Mouse (Mus musculus): ENCODE data around the gene Fkbp14. TPM values are rescaled to one million over a fixed set of nuclear protein-coding genes. Genes with fewer than 3 reads are reported as not detected.

The Fkbp14 gene
- polyA plus RNA-seq, 1 experiment from 2014 or later: 20.7 TPM

DNA sequence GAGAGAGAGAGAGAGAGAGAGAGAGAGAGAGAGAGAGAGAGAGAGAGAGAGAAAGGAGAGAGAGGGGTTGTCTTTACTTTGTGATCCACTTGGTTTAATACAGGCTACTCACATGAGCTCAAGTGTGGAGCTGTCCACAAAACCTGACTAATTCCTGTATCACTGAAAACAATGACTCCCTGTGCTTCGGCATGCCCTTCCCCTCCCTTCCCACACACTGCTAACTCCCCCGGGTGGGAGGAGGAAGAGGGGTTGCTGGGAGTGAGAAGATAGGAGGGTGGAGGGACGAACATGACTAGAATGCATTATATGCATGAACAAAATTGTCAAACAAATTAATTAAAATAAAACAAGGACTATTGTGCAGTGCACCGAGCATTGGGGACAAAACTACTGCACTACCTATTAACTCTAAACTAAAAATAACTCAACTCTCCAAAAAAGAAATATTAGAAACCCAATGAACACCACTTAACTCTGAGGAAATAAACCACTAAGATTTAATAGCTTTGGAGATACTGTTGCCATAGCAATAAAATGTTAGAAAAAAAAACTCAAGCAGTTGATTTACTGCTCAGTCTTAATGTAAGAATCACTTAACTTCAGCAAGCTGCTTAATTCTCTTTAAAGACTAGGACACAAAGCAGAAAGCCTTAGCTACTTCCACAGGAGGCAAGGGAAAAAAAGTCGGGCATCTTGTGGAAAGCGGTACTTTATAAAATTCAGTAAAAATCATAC is 23.7 kb downstream of the Fkbp14 start:
- peak; percentile 82 for ATAC-seq (ENCODE audit: insufficient read depth, low FRiP score, low TSS enrichment)
- DNase-seq (ENCODE audit: low spot score): peak; percentile 60
- Histone ChIP-seq H3K36me3 (ENCODE audit: control insufficient read depth, insufficient read depth, low read length) (no peaks in the 10 kb centered on the region), H3K4me1 (ENCODE audit: control insufficient read depth, insufficient read depth, low read length) (peaks cover 2% of the 10 kb centered on the region), H3K27me3 (ENCODE audit: control insufficient read depth, insufficient read depth, low read length) (no peaks in the 10 kb centered on the region), H3K9ac (ENCODE audit: low read length) (no peak overlapping the region), H3K27ac (ENCODE audit: low read depth, low read length) (peak overlapping the region; percentile 21; the same call in 1 of the 2 replicates), H3K9me3 (ENCODE audit: control insufficient read depth, low read length) (no peaks in the 10 kb centered on the region), H3K4me2 (ENCODE audit: low read depth) (no peak overlapping the region), H3K4me3 (ENCODE audit: low read depth, low read length) (no peak overlapping the region)
- WGBS: 31% methylated on average over 6 of the region's 6 CpGs

DNA sequence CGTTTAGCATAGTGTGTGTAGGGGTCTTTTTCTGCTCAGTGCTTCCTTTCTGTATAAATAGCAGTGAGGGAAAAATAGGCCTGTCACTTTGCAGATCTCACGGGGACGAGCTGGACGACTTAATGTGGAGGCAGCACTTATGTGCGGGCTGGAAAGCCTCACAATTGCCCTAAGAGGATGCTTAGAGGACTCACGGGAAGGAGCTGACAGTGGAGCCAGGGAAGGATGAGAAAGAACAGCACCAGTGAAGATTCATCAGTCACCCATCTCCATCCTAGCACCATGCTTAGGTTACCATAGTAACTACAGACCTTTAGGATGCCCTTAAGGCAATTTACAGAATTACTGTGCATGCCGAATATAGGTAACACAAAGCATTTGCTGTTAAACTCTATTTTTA is 27.3 kb downstream of the Fkbp14 start:
- WGBS: 42% methylated on average over 7 of the region's 7 CpGs
- Histone ChIP-seq H3K4me2 (ENCODE audit: low read depth) (no peak overlapping the region), H3K4me1 (ENCODE audit: control insufficient read depth, insufficient read depth, low read length) (peaks cover 7% of the 10 kb centered on the region), H3K36me3 (ENCODE audit: control insufficient read depth, insufficient read depth, low read length) (no peaks in the 10 kb centered on the region), H3K9me3 (ENCODE audit: control insufficient read depth, low read length) (no peaks in the 10 kb centered on the region), H3K9ac (ENCODE audit: low read length) (no peak overlapping the region), H3K27ac (ENCODE audit: low read depth, low read length) (no peak overlapping the region), H3K27me3 (ENCODE audit: control insufficient read depth, insufficient read depth, low read length) (no peaks in the 10 kb centered on the region), H3K4me3 (ENCODE audit: low read depth, low read length) (no peak overlapping the region)
- peak; percentile 13 for DNase-seq (ENCODE audit: low spot score)
- ATAC-seq (ENCODE audit: insufficient read depth, low FRiP score, low TSS enrichment): no peak

DNA sequence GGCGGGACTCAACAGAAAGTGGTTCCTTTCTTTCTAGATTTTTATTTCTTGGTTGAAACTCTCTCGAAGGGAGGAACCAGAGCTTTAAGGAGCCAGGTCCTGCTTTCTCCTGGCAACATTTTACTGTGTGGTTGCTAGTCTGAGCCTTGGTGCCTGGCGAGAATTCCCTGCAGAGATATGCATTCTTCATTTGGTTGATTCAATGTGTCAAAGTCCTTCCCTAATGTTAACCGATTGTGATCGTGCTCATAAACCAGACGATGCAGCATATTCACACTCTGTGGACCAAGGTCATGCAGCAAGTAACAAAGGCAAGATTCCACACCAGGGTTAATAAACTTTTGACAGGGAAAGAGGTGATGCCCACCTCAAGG is 30.6 kb downstream of the Fkbp14 start:
- Histone ChIP-seq H3K9ac (ENCODE audit: low read length) (peak overlapping the region; percentile 70), H3K4me2 (ENCODE audit: low read depth) (peak overlapping the region; percentile 51), H3K4me3 (ENCODE audit: low read depth, low read length) (peak overlapping the region; percentile 47), H3K9me3 (ENCODE audit: control insufficient read depth, low read length) (no peaks in the 10 kb centered on the region), H3K4me1 (ENCODE audit: control insufficient read depth, insufficient read depth, low read length) (peaks cover 8% of the 10 kb centered on the region), H3K27me3 (ENCODE audit: control insufficient read depth, insufficient read depth, low read length) (no peaks in the 10 kb centered on the region), H3K36me3 (ENCODE audit: control insufficient read depth, insufficient read depth, low read length) (no peaks in the 10 kb centered on the region), H3K27ac (ENCODE audit: low read depth, low read length) (peak overlapping the region; percentile 72)
- 13% methylated on average over 6 of the region's 6 CpGs for WGBS
- ATAC-seq (ENCODE audit: insufficient read depth, low FRiP score, low TSS enrichment): peak; percentile 7; the same call in 1 of the 2 replicates
- no peak for DNase-seq (ENCODE audit: low spot score)

DNA sequence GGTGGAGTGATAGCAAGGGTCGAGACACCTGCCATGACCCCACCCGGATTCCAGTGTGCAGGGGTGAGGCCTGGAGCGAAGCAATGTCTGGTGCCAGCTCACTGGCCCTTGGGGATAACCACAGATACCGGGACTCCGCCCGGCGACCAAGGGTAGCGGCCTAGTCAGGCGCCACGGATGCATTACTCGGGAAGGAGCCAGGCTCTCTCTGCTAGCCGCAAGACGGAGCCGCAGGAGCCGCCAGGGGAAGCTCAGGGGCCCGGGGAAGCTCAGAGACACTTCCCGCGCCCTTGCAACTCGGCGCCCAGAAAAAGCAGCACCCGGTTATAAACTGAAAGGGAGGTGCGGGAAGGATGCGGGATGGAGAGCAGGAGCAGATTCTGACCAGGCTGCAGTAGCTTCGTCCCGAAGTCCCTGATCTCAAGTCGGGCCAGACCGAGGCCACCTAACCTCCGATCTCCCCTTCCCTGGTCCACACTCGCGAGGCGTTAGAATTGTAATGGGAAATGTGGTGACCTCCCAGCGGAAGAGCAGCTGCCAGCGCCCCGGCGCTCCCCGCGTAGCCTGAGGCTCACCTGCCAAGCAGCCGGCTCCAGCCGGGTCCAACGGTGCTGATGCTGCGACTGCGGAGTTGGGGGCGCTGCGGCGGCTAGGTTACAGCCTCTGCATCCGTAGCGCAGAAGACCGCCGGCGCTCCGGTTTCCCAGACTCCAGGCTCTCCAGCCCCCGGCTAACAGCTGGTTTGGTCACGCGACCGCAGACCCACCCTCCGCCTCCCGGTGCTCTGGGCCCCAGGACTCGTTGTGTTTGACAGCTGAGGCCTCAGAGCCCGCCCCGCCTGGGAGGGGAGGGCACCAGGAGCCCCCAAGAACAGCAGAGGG is 31.2 kb downstream of the Fkbp14 start, which contains the start of gene Scrn1:
Gene Scrn1 (minus strand): TSS at position 825 of the 881 bp plus-strand sequence.
- ATAC-seq (ENCODE audit: insufficient read depth, low FRiP score, low TSS enrichment): peak; percentile 83
- H3K4me3 ChIP-seq (ENCODE audit: low read depth, low read length): peak within 1 kb of the TSS; percentile 47
- H3K4me2 ChIP-seq (ENCODE audit: low read depth): peak within 1 kb of the TSS; percentile 51
- H3K27me3 ChIP-seq (ENCODE audit: control insufficient read depth, insufficient read depth, low read length): no peaks in the 10 kb centered on the region
- H3K36me3 ChIP-seq (ENCODE audit: control insufficient read depth, insufficient read depth, low read length): no peaks in the 10 kb centered on the region
- H3K27ac ChIP-seq (ENCODE audit: low read depth, low read length): peak within 1 kb of the TSS; percentile 72
- H3K9me3 ChIP-seq (ENCODE audit: control insufficient read depth, low read length): no peaks in the 10 kb centered on the region
- DNase-seq (ENCODE audit: low spot score): peak; percentile 87
- under 1% methylated on average over 56 of the region's 60 CpGs for WGBS
- peaks cover 8% of the 10 kb centered on the region for H3K4me1 ChIP-seq (ENCODE audit: control insufficient read depth, insufficient read depth, low read length)
- H3K9ac ChIP-seq (ENCODE audit: low read length): peak within 1 kb of the TSS; percentile 70

DNA sequence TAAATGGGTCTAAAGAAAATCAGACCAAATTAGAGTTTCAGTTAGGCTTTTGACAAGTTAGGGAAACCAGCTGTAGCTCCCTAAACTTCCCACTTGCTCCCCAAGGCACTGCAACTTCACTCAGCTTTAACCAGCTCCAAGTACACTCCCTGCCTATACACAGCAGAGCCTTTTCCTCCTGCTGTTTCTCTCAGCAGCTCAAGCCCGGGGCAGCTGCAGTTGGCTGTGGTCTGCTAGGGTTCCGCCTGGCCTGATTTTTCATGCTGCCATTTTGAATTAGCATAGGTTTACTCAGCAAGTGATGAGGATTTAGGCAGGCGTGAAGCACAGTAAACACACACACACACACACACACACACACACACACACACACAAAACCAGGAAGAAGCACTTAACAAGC is 32.1 kb downstream of the Fkbp14 start:
- H3K36me3 ChIP-seq (ENCODE audit: control insufficient read depth, insufficient read depth, low read length): no peaks in the 10 kb centered on the region
- no peaks in the 10 kb centered on the region for H3K27me3 ChIP-seq (ENCODE audit: control insufficient read depth, insufficient read depth, low read length)
- H3K9ac ChIP-seq (ENCODE audit: low read length): no peak overlapping the region
- WGBS: 13% methylated on average over 3 of the region's 3 CpGs
- peak overlapping the region; percentile 51 for H3K4me2 ChIP-seq (ENCODE audit: low read depth)
- H3K27ac ChIP-seq (ENCODE audit: low read depth, low read length): no peak overlapping the region
- H3K4me1 ChIP-seq (ENCODE audit: control insufficient read depth, insufficient read depth, low read length): peaks cover 8% of the 10 kb centered on the region
- H3K9me3 ChIP-seq (ENCODE audit: control insufficient read depth, low read length): no peaks in the 10 kb centered on the region
- DNase-seq (ENCODE audit: low spot score) (peak; percentile 51), ATAC-seq (ENCODE audit: insufficient read depth, low FRiP score, low TSS enrichment) (no peak)
- peak overlapping the region; percentile 47 for H3K4me3 ChIP-seq (ENCODE audit: low read depth, low read length)

DNA sequence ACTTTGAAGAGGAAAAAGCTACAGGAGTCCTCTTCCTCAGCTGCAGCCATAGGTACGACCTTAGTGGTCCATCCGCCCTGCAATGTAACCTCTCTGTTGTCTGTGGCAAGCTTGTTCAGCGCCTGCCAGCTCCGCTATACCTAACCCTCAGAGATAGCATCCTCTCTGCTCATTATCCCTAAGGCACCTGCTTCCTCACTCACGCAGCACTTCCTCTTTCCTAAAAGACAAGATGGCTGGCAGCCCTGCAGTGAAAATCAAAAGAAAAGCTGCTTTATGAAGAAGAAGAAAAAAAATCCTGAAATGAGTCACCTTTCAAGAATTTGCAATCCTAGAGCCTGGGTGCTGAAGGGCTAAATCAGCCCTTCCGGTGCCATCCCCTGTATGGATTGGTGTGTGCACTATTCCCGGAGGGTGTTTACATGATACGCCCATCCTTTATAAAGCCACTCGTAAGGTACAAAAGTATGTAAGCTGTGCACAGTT is 32.6 kb downstream of the Fkbp14 start:
- WGBS: 71% methylated on average over 9 of the region's 9 CpGs
- Histone ChIP-seq H3K27me3 (ENCODE audit: control insufficient read depth, insufficient read depth, low read length) (no peaks in the 10 kb centered on the region), H3K9ac (ENCODE audit: low read length) (0 out of 2 replicates have a peak overlapping the region, but pooled peaks have one; percentile 12), H3K4me1 (ENCODE audit: control insufficient read depth, insufficient read depth, low read length) (peaks cover 8% of the 10 kb centered on the region), H3K4me3 (ENCODE audit: low read depth, low read length) (no peak overlapping the region; the same call in 1 of the 2 replicates), H3K4me2 (ENCODE audit: low read depth) (peak overlapping the region; percentile 51), H3K27ac (ENCODE audit: low read depth, low read length) (no peak overlapping the region), H3K36me3 (ENCODE audit: control insufficient read depth, insufficient read depth, low read length) (no peaks in the 10 kb centered on the region), H3K9me3 (ENCODE audit: control insufficient read depth, low read length) (no peaks in the 10 kb centered on the region)
- ATAC-seq (ENCODE audit: insufficient read depth, low FRiP score, low TSS enrichment): no peak
- DNase-seq (ENCODE audit: low spot score): peak; percentile 10

DNA sequence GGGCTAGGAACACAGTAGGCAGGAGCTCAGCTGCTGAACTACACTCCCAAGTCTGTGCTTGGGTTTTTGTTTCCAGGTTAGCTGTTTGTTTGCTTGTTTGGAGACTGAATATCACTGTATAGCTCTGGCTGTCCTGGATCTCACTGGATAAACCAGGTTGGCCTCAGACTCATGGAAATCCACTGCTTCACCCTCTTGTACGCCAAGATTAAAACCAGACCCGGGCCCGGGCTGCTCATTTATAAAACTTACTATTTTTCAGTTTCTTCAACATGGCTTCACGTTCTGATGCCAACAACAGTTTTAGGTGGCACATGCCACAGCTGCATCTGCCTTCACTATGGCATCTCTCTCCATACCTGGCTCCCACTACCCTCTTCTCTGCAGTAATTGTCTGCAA is 33.5 kb downstream of the Fkbp14 start:
- peaks cover 8% of the 10 kb centered on the region for H3K4me1 ChIP-seq (ENCODE audit: control insufficient read depth, insufficient read depth, low read length)
- DNase-seq (ENCODE audit: low spot score) (no peak), ATAC-seq (ENCODE audit: insufficient read depth, low FRiP score, low TSS enrichment) (no peak)
- no peaks in the 10 kb centered on the region for H3K36me3 ChIP-seq (ENCODE audit: control insufficient read depth, insufficient read depth, low read length)
- no peak overlapping the region for H3K4me3 ChIP-seq (ENCODE audit: low read depth, low read length)
- H3K27ac ChIP-seq (ENCODE audit: low read depth, low read length): no peak overlapping the region
- H3K27me3 ChIP-seq (ENCODE audit: control insufficient read depth, insufficient read depth, low read length): no peaks in the 10 kb centered on the region
- H3K9ac ChIP-seq (ENCODE audit: low read length): no peak overlapping the region
- H3K4me2 ChIP-seq (ENCODE audit: low read depth): no peak overlapping the region
- H3K9me3 ChIP-seq (ENCODE audit: control insufficient read depth, low read length): no peaks in the 10 kb centered on the region
- WGBS: 94% methylated on average over 4 of the region's 4 CpGs

DNA sequence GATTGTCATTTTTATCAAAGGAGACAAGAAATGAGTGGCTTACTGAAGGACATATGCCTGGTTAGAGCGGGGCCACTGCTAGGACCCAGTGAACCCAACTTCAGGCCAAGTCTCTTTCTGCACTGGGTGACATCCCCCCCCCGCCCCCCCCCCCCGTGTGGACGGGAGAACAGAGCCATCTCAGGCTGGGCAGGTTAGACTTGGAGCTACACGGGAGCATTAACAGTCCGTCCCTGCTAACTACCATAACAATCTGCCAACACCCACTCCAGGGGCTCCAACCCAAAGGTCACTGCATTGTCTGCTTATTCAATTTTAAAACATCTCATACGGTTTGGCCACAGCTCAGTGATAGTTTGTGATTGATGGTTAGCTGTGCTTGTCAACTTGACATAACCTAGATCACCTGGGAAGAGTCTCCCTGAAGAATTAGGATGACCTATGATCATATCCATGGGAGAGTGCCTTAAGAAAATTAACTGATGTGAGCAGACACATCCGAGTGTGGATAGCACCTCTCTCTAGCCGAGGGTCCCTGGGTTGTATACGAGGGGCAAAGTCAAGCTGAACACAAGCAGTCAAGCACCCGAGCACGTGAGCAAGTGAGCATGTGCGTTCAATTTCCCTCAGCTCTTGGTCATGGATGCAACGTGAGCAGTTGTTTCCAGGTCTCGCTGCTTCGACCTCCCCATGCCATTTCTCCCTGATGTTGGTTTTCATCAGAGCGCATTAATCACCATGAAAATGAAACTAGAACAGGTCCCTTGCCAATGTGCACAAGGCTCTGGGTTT is 34.9 kb downstream of the Fkbp14 start:
- Histone ChIP-seq H3K9ac (ENCODE audit: low read length) (no peak overlapping the region), H3K27ac (ENCODE audit: low read depth, low read length) (no peak overlapping the region), H3K4me3 (ENCODE audit: low read depth, low read length) (no peak overlapping the region), H3K4me1 (ENCODE audit: control insufficient read depth, insufficient read depth, low read length) (peaks cover 7% of the 10 kb centered on the region; the same call in 1 of the 2 replicates), H3K4me2 (ENCODE audit: low read depth) (no peak overlapping the region), H3K9me3 (ENCODE audit: control insufficient read depth, low read length) (no peaks in the 10 kb centered on the region), H3K27me3 (ENCODE audit: control insufficient read depth, insufficient read depth, low read length) (no peaks in the 10 kb centered on the region), H3K36me3 (ENCODE audit: control insufficient read depth, insufficient read depth, low read length) (no peaks in the 10 kb centered on the region)
- no peak for ATAC-seq (ENCODE audit: insufficient read depth, low FRiP score, low TSS enrichment)
- no peak for DNase-seq (ENCODE audit: low spot score)
- WGBS: 75% methylated on average over 17 of the region's 17 CpGs
